Mouse (Mus musculus): ENCODE results near the gene Nufip2. TPM values are rescaled to one million over a fixed set of nuclear protein-coding genes. Genes with fewer than 3 reads are reported as not detected.

The Nufip2 gene
- 10.1 and 12.6 TPM in 2 replicates for polyA plus RNA-seq (2012; rRNA removed)

DNA sequence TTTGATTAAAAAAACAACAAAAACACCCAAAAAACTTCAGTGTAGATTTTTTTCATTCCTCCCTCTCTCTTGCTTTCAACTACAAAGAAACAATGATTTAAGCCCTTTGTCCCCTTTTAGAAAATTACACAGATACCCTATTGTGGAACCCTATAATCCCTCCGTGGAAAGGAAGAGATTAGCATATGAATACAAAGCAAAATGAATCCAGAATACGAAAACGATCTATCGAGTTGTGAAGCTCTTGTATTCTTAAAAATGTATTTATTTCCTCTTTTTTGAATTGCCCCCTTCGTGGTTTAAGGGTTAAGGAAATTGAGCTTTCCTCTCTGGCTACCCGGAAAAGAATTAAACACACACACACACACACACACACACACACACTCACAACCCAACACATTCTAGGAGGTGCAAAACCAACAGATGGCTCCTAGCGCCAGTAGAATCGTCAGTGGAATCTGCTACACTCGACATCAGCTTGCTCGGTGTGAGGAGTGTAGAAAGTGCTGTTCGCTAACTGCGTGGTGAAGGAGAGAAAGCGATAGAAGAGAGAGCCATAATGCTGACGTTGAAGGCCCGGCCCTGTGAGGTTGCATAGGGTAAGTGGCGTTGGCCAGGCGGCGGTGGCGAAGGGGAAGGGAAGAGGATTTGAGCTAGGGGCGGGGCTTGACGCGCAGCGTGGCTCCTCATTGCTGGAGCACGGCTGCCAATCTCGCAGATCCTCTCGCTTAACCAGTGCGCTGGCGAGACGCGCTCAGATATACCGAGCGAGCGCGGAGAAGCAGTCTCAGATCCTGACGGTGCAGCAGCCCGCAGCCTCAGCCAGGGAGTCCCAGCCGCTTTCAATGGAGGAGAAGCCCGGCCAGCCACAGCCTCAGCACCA lies at the start of gene Nufip2:
Nufip2 (plus strand) TSS at position 773 of the 883 bp plus-strand sequence.

DNA sequence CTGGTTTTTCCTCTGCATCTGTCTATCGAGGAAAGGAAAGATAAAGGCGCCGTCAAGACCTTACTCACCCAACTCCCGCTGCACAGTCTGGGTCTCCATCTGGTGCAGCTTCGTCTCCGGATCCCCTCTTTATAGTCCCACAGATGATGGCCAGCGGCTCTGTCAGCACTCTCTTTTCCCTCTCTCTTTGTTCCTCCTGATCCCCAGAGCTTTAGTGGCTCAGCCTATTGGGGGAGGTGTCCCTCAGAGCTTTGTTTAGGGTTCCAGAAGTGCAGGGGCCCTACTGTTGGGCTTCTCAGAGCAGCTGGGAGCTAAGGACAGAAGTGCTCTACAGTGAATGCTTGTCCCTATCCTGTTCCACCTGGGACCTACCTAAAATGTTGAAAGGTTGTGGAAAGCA lies 39.2 kb downstream of the Nufip2 start, which contains the start of gene Cryba1:
Cryba1 (minus strand) TSS at position 101 of the 400 bp plus-strand sequence.

DNA sequence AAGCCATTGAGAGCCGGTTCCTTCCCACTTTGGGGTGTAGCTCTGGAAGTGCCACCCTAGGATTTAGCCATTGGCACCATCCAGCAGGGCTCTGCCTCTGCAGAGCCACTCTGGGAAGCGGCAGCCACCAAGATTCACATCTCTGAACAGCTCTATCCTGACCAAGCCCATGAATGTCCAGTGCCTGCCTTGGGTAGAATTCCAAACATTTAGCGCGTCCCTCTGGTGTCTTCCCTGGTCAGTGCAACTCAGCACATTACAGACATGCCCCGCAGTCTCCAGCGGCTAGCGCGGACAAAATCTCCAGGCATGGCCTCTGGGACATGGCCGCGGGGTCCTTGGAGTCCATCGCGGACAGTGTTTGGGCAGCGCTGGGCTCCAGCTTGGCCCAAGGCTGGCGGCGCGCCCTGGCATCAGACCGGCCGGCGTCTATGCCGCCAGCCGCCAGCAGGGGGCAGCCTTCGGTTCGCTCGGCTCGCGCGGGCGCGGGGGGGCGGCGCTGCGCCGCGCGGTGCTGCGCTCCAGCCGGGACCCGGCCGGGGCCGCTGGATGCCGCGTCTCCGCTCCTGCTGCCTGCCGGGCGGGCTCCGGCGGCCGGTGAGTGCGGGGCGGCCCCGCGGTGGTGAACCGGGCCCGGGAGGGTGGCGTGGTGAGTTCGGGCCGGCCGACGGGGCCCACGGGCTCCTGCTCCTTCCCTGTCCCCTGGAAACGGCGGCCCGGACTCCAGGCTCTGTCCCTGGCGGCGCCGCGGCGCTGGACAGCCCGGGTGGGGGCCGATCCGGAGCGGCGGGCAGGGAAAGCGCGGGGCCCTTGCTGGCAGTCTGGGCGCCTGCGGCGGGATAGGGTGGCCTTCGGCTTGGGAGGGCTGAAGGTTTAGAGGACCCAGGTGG lies 77.1 kb downstream of the Nufip2 start, which contains the start of gene Myo18a:
Myo18a (plus strand) TSS at position 464 of the 890 bp plus-strand sequence.

DNA sequence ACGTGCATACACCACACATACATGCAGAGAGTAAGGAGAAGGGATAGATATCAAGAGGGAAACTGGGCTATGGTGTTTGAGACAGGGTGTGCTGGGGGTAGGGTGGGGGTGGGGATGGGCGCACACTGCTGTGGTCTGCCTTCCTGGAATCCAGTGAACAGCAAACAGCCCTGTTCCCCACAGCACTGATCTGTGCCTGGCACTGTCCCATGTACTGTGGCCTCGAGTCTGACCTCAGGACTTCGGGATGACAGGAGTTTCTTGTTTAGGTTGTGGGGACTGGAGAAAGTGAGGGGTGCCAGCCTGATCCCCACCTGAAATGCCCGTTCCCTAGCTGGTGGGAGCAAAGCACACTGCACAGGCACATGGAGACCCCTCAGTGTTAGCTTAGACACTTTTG lies 101.8 kb downstream of the Nufip2 start, which contains the start of gene Gm10277:
Gm10277 (minus strand) TSS at position 41 of the 400 bp plus-strand sequence.

Other genes with a start within 250 kb of the Nufip2 start
- gene Coro6, start 223.7 kb upstream of the Nufip2 start, polyA plus RNA-seq (2012; rRNA removed), result 1.3 and 1.6 TPM in 2 replicates
- gene Ankrd13b, start 196.5 kb upstream of the Nufip2 start, polyA plus RNA-seq (2012; rRNA removed), result 36.9 and 37.0 TPM in 2 replicates
- gene Git1, start 192.6 kb upstream of the Nufip2 start, polyA plus RNA-seq (2012; rRNA removed), result 84.9 and 92.0 TPM in 2 replicates
- 2.2 and 2.5 TPM in 2 replicates for gene Abhd15, start 171.0 kb upstream of the Nufip2 start, polyA plus RNA-seq (2012; rRNA removed)
- gene Trp53i13, start 170.2 kb upstream of the Nufip2 start, polyA plus RNA-seq (2012; rRNA removed), result 24.3 and 28.4 TPM in 2 replicates
- not detected in 2 replicates for gene Gm10392, start 167.0 kb upstream of the Nufip2 start, polyA plus RNA-seq (2012; rRNA removed)
- gene Taok1, start 78.3 kb upstream of the Nufip2 start, polyA plus RNA-seq (2012; rRNA removed), result 2.3 and 2.4 TPM in 2 replicates
- not detected in 2 replicates for gene Cryba1, start 39.1 kb downstream of the Nufip2 start, polyA plus RNA-seq (2012; rRNA removed)
- gene Myo18a, start 77.1 kb downstream of the Nufip2 start, polyA plus RNA-seq (2012; rRNA removed), result 109 and 119 TPM in 2 replicates
- gene Gm10277, start 101.6 kb downstream of the Nufip2 start, polyA plus RNA-seq (2012; rRNA removed), result not detected in 2 replicates
- 0.64 and 0.74 TPM in 2 replicates for gene Pipox, start 207.9 kb downstream of the Nufip2 start, polyA plus RNA-seq (2012; rRNA removed)
- 1.0 and 1.2 TPM in 2 replicates for gene Sez6, start 244.6 kb downstream of the Nufip2 start, polyA plus RNA-seq (2012; rRNA removed)